Mouse (Mus musculus) mouse embryonic stem cell (cell line): ENCODE results near the gene Scaf1.

Source experiments
- in situ Hi-C, 2 experiments: fragments of 300-500 bp; cut with MboI; formaldehyde crosslinking; loops; 1 replicate in 1 of 2; 3 replicates in 1 of 2; pipeline ENCODE4 v1.14.3; 2019 to 2020; ENCODE audit warnings: low sequenced_read_pairs in 2 of 2, low pct_unique_long_range_greater_than_20kb in 1 of 2, mixed read lengths in 1 of 2; ENCODE audit not compliant: unreplicated experiment in 1 of 2

Scaf1 gene

GRCm38 (mm10) chr7:45015957-45016612 is at the start of gene Scaf1:
Gene Scaf1, minus strand, starts transcription at chr7:45016363.
- in situ Hi-C loops: no loop called here

- in situ Hi-C loops: no loop called here
Measured at GRCm38 (mm10) chr7:45062239-45062835, 46.2 kb upstream of the Scaf1 start, which contains the start of the genes Nosip and Prrg2. Gene Nosip, plus strand, starts transcription at chr7:45062429. Gene Prrg2, minus strand, starts transcription at chr7:45062677.

- in situ Hi-C loops: no loop called here
Measured at GRCm38 (mm10) chr7:45061532-45062075, 45.4 kb upstream of the Scaf1 start.

- in situ Hi-C loops: no loop called here
Measured at GRCm38 (mm10) chr7:45060632-45061122, 44.5 kb upstream of the Scaf1 start.

GRCm38 (mm10) chr7:45058607-45059571 is 42.7 kb upstream of the Scaf1 start:
- in situ Hi-C loops: no loop called here

- in situ Hi-C loops: no loop called here
Measured at GRCm38 (mm10) chr7:45056972-45057348, 40.8 kb upstream of the Scaf1 start.

GRCm38 (mm10) chr7:45056329-45056971 is 40.3 kb upstream of the Scaf1 start:
- in situ Hi-C loops: no loop called here

GRCm38 (mm10) chr7:45053931-45054510 is 37.9 kb upstream of the Scaf1 start:
- in situ Hi-C loops: no loop called here

- in situ Hi-C loops: no loop called here
Measured at GRCm38 (mm10) chr7:45053117-45053930, 37.2 kb upstream of the Scaf1 start.

GRCm38 (mm10) chr7:45052862-45053116 is 36.6 kb upstream of the Scaf1 start, which contains the start of gene Prr12:
Gene Prr12, minus strand, starts transcription at chr7:45052881.
- in situ Hi-C loops: no loop called here

GRCm38 (mm10) chr7:45052181-45052861 is 36.2 kb upstream of the Scaf1 start:
- in situ Hi-C loops: no loop called here

- in situ Hi-C loops: no loop called here
Measured at GRCm38 (mm10) chr7:45051601-45051974, 35.4 kb upstream of the Scaf1 start.

- in situ Hi-C loops: no loop called here
Measured at GRCm38 (mm10) chr7:45050945-45051600, 34.9 kb upstream of the Scaf1 start.

- in situ Hi-C loops: no loop called here
Measured at GRCm38 (mm10) chr7:45048923-45049657, 32.9 kb upstream of the Scaf1 start.

- in situ Hi-C loops: no loop called here
Measured at GRCm38 (mm10) chr7:45048001-45048890, 32.1 kb upstream of the Scaf1 start.
